Mouse (Mus musculus): Measurements from ENCODE around the gene Lrrc15. TPM values are rescaled to one million over a fixed set of nuclear protein-coding genes. Genes with fewer than 3 reads are reported as not detected.
A peak's percentile ranks its signal among the peaks of the same experiment; 100 is the strongest.

Lrrc15 gene
- polyA plus RNA-seq, 1 experiment from 2014 or later: 2.7 TPM

DNA sequence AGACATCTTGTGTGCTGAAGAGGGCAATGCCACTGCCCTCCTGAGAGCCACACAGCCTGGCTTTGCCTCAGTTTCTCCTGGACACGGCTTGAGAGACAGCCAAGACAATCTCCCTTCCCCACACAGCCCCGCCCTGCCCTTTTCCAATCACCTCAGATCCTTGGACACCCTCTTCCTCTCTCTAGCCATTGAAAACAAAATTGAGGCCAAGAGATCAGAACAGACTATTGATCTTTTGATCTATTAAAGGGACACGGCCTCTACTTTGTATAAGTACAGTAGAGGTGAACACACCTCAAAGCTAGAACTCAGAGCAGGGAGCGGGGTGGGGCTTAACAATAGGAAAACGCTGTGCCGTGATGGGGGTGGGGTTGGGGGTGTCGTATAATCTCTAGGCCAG, 24.6 kb downstream of the Lrrc15 start:
- Histone ChIP-seq H3K4me1 (ENCODE audit: control insufficient read depth, insufficient read depth, low read length) (no peaks in the 10 kb centered on the region), H3K9me3 (ENCODE audit: control insufficient read depth, low read length) (no peaks in the 10 kb centered on the region), H3K4me3 (ENCODE audit: low read depth, low read length) (no peak overlapping the region), H3K27ac (replicated peaks; ENCODE audit: low read depth, low read length) (no peak overlapping the region), H3K4me2 (ENCODE audit: low read depth, low read length) (no peak overlapping the region), H3K9ac (ENCODE audit: low read depth, low read length) (no peak overlapping the region), H3K27me3 (replicated peaks; ENCODE audit: control insufficient read depth, insufficient read depth, low read length) (no peaks in the 10 kb centered on the region), H3K36me3 (ENCODE audit: control insufficient read depth, insufficient read depth, low read length) (no peaks in the 10 kb centered on the region)
- 92% methylated on average over 7 of the region's 7 CpGs for WGBS
- no peak for ATAC-seq (ENCODE audit: low read depth)
- no peak for DNase-seq (ENCODE audit: low spot score)

DNA sequence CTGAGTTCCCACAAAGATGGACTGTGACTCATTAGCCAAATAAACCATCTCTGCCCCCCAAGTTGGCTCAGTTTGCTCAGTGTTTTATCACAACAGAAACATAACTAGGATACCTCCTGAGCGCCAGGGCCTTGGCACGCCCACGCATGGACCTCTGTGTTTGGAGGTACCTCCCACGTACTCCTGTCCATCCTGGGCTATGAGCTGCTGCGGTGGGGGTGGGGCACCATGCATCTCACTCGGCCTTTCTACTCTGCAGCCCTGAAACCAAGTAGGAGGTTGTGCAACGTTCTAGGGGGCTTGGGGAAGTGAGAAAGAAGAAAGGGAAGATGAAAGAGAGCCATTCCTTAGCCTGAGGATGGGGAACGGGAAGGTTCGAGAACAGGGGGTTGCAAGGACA, 25.3 kb downstream of the Lrrc15 start:
- 80% methylated on average over 9 of the region's 9 CpGs for WGBS
- H3K4me1 ChIP-seq (ENCODE audit: control insufficient read depth, insufficient read depth, low read length): no peaks in the 10 kb centered on the region
- H3K9ac ChIP-seq (ENCODE audit: low read depth, low read length): no peak overlapping the region
- H3K36me3 ChIP-seq (ENCODE audit: control insufficient read depth, insufficient read depth, low read length): no peaks in the 10 kb centered on the region
- DNase-seq (ENCODE audit: low spot score) (no peak), ATAC-seq (ENCODE audit: low read depth) (no peak)
- no peak overlapping the region for H3K4me2 ChIP-seq (ENCODE audit: low read depth, low read length)
- H3K27ac ChIP-seq (replicated peaks; ENCODE audit: low read depth, low read length): no peak overlapping the region
- H3K9me3 ChIP-seq (ENCODE audit: control insufficient read depth, low read length): no peaks in the 10 kb centered on the region
- H3K4me3 ChIP-seq (ENCODE audit: low read depth, low read length): no peak overlapping the region
- no peaks in the 10 kb centered on the region for H3K27me3 ChIP-seq (replicated peaks; ENCODE audit: control insufficient read depth, insufficient read depth, low read length)

DNA sequence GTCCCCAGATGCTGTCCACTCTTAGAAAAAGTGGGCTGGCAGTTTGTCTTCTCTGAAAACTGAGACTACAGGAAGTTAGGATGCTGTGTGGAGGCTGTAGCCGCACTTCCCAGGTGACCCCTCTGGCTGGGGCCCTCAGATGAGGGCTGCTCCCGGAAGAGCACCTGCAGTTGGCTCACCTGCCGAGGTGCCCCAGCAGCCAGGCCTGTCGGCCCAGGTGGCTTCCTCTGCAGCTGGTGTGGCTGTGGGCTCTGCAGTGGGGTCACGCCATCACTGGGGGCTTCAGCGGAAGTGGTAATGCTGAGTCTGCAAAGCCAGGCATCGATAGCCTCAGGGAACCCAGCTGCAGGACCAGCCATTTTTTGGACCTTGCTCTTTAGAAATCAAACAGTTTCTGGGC, 28.0 kb downstream of the Lrrc15 start:
- WGBS: 52% methylated on average over 7 of the region's 7 CpGs
- ATAC-seq (ENCODE audit: low read depth) (no peak), DNase-seq (ENCODE audit: low spot score) (no peak)
- H3K27me3 ChIP-seq (replicated peaks; ENCODE audit: control insufficient read depth, insufficient read depth, low read length): no peaks in the 10 kb centered on the region; the same call in 1 of the 2 replicates
- H3K27ac ChIP-seq (replicated peaks; ENCODE audit: low read depth, low read length): no peak overlapping the region
- no peak overlapping the region for H3K4me3 ChIP-seq (ENCODE audit: low read depth, low read length)
- no peaks in the 10 kb centered on the region for H3K36me3 ChIP-seq (ENCODE audit: control insufficient read depth, insufficient read depth, low read length)
- no peak overlapping the region for H3K9ac ChIP-seq (ENCODE audit: low read depth, low read length)
- H3K4me2 ChIP-seq (ENCODE audit: low read depth, low read length): no peak overlapping the region
- H3K4me1 ChIP-seq (ENCODE audit: control insufficient read depth, insufficient read depth, low read length): no peaks in the 10 kb centered on the region
- no peaks in the 10 kb centered on the region for H3K9me3 ChIP-seq (ENCODE audit: control insufficient read depth, low read length)

DNA sequence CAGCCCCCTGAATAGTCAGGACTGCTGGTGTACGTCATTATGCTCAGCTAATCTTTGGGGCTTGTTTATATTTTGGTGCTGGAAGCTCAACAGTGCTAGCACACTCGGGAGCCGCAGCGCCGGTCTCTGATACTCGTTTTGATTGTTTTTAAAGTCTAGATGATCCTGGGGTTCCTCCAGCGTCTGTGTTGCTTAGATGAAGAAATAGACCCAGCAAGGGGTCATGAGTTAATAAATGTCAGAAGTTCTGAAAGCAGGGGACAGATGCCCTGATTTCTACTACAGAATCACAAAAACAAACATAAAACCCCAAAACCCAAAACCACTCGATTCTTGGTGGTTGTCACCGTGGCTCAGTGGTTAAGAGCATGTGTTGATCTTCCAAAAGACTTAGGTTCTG, 29.2 kb downstream of the Lrrc15 start:
- Histone ChIP-seq H3K9ac (ENCODE audit: low read depth, low read length) (no peak overlapping the region), H3K4me1 (ENCODE audit: control insufficient read depth, insufficient read depth, low read length) (no peaks in the 10 kb centered on the region), H3K4me3 (ENCODE audit: low read depth, low read length) (no peak overlapping the region), H3K27ac (replicated peaks; ENCODE audit: low read depth, low read length) (no peak overlapping the region), H3K4me2 (ENCODE audit: low read depth, low read length) (no peak overlapping the region), H3K36me3 (ENCODE audit: control insufficient read depth, insufficient read depth, low read length) (no peaks in the 10 kb centered on the region), H3K9me3 (ENCODE audit: control insufficient read depth, low read length) (no peaks in the 10 kb centered on the region), H3K27me3 (replicated peaks; ENCODE audit: control insufficient read depth, insufficient read depth, low read length) (no peaks in the 10 kb centered on the region; the same call in 1 of the 2 replicates)
- DNase-seq (ENCODE audit: low spot score): no peak
- ATAC-seq (ENCODE audit: low read depth): no peak
- WGBS: 75% methylated on average over 9 of the region's 9 CpGs

DNA sequence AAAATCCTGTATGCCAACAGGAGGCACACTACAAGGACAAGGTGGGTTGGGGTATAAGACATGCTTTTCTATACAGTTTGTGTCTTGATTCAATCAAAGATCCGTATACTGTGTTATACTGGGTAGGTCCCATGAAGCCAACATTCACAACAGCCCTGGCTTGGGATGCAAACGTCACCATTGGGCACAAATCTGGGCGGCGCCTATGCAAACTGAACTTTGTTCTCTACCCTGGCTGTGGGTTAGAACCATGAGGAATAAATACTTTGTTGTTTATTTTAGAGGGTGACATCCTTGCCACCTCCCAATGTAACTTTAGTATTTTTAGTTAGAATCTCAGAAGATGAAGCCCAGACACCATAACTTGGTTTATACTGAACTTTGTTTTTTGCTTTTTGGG, 29.7 kb downstream of the Lrrc15 start:
- H3K4me1 ChIP-seq (ENCODE audit: control insufficient read depth, insufficient read depth, low read length): no peaks in the 10 kb centered on the region; the same call in 1 of the 2 replicates
- no peak overlapping the region for H3K9ac ChIP-seq (ENCODE audit: low read depth, low read length)
- no peak overlapping the region for H3K4me3 ChIP-seq (ENCODE audit: low read depth, low read length)
- H3K4me2 ChIP-seq (ENCODE audit: low read depth, low read length): no peak overlapping the region
- H3K9me3 ChIP-seq (ENCODE audit: control insufficient read depth, low read length): no peaks in the 10 kb centered on the region
- DNase-seq (ENCODE audit: low spot score) (no peak), ATAC-seq (ENCODE audit: low read depth) (no peak)
- no peaks in the 10 kb centered on the region; the same call in 1 of the 2 replicates for H3K27me3 ChIP-seq (replicated peaks; ENCODE audit: control insufficient read depth, insufficient read depth, low read length)
- H3K27ac ChIP-seq (replicated peaks; ENCODE audit: low read depth, low read length): no peak overlapping the region
- no peaks in the 10 kb centered on the region for H3K36me3 ChIP-seq (ENCODE audit: control insufficient read depth, insufficient read depth, low read length)
- 89% methylated on average over 4 of the region's 4 CpGs for WGBS

DNA sequence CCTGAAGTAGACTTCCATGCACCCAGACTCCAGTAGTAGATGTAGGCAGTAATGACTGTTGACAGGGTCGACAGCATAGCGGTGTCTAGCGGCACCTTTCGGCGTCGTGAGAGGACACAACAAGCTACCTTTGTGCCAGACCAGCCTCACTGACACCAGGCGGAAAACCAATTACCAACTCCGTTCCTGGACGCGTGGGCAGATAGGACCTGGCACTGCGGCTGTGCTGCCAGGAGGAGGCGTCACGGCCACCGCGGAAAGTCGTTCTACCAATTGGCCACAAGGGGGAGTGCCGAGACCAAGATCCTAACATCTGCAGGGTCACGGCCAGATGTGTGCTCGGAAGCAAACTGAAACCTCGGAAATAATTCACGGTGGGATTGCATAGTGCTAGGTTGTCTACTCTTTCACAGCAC, 31.0 kb downstream of the Lrrc15 start:
- Histone ChIP-seq H3K4me2 (ENCODE audit: low read depth, low read length) (peak overlapping the region; percentile 52), H3K4me3 (ENCODE audit: low read depth, low read length) (peak overlapping the region; percentile 21), H3K4me1 (ENCODE audit: control insufficient read depth, insufficient read depth, low read length) (no peaks in the 10 kb centered on the region; the same call in 1 of the 2 replicates), H3K9me3 (ENCODE audit: control insufficient read depth, low read length) (no peaks in the 10 kb centered on the region), H3K36me3 (ENCODE audit: control insufficient read depth, insufficient read depth, low read length) (no peaks in the 10 kb centered on the region), H3K9ac (ENCODE audit: low read depth, low read length) (peak overlapping the region; percentile 34), H3K27ac (replicated peaks; ENCODE audit: low read depth, low read length) (no peak overlapping the region), H3K27me3 (replicated peaks; ENCODE audit: control insufficient read depth, insufficient read depth, low read length) (no peaks in the 10 kb centered on the region; the same call in 1 of the 2 replicates)
- 0% methylated on average over 21 of the region's 21 CpGs for WGBS
- peak; percentile 87 for DNase-seq (ENCODE audit: low spot score)
- peak; percentile 69 for ATAC-seq (ENCODE audit: low read depth)

DNA sequence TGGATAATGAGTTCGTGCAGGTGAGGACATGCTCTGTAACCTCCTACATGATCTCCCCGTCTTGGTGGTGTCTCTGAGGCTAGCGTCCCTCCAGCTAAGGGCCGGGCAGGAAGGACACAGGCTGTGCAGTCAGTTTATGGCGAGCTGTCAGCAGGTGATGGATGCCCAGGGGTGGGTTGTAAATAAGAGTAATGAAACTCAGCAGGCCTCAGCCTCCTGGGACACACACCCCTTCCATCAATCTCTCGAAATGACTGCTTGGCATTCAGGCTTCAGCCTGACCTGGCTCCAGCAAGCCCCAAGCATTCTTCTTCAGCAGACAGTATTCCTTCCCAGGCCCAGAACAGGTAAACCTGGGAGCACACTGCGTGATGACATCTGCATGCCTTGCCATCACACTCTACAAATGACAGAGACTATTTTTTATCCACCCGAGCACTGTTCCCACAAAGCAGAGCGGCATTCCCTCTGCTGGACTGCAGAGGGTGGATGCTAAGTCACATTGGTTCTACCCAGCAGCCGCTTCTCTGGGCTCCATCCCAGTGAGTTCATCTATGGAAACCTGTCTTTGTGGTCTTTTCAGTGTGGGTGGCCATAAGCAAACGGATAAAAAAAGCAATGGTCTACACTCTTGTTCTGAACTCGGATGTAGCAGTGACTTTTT, 38.9 kb downstream of the Lrrc15 start:
- Histone ChIP-seq H3K4me2 (ENCODE audit: low read depth, low read length) (no peak overlapping the region), H3K9me3 (ENCODE audit: control insufficient read depth, low read length) (no peaks in the 10 kb centered on the region), H3K9ac (ENCODE audit: low read depth, low read length) (no peak overlapping the region), H3K36me3 (ENCODE audit: control insufficient read depth, insufficient read depth, low read length) (no peaks in the 10 kb centered on the region), H3K4me3 (ENCODE audit: low read depth, low read length) (no peak overlapping the region), H3K27ac (replicated peaks; ENCODE audit: low read depth, low read length) (no peak overlapping the region), H3K27me3 (replicated peaks; ENCODE audit: control insufficient read depth, insufficient read depth, low read length) (no peaks in the 10 kb centered on the region), H3K4me1 (ENCODE audit: control insufficient read depth, insufficient read depth, low read length) (peaks cover 8% of the 10 kb centered on the region; the same call in 1 of the 2 replicates)
- 72% methylated on average over 12 of the region's 12 CpGs for WGBS
- ATAC-seq (ENCODE audit: low read depth): no peak
- DNase-seq (ENCODE audit: low spot score): no peak

DNA sequence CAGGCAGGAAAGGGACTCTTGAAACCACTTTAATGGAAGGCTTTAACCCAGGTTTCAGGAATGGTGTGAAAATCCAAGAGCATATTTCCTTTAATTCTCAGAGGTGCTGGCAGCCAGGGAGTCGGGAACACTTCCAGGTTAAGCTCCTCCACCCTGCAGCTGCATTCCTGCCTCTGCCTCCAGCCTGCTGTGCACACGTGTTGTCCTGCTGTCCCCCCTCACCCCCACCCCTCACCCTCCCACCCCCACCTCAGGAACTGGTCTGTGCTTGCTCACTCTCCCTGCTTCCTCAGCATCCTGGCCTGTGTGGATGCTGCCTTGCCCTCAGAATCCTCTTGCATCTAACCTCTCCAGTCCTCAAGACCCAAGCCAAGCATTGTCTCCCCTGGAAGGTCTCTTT, 41.4 kb downstream of the Lrrc15 start:
- ATAC-seq (ENCODE audit: low read depth) (peak; percentile 45; the same call in 1 of the 2 replicates), DNase-seq (ENCODE audit: low spot score) (no peak)
- H3K9me3 ChIP-seq (ENCODE audit: control insufficient read depth, low read length): no peaks in the 10 kb centered on the region
- no peak overlapping the region for H3K27ac ChIP-seq (replicated peaks; ENCODE audit: low read depth, low read length)
- WGBS: 18% methylated on average over 2 of the region's 2 CpGs
- H3K9ac ChIP-seq (ENCODE audit: low read depth, low read length): no peak overlapping the region
- H3K4me2 ChIP-seq (ENCODE audit: low read depth, low read length): no peak overlapping the region
- H3K4me1 ChIP-seq (ENCODE audit: control insufficient read depth, insufficient read depth, low read length): peaks cover 13% of the 10 kb centered on the region; the same call in 1 of the 2 replicates
- H3K4me3 ChIP-seq (ENCODE audit: low read depth, low read length): no peak overlapping the region
- H3K27me3 ChIP-seq (replicated peaks; ENCODE audit: control insufficient read depth, insufficient read depth, low read length): no peaks in the 10 kb centered on the region
- H3K36me3 ChIP-seq (ENCODE audit: control insufficient read depth, insufficient read depth, low read length): no peaks in the 10 kb centered on the region

DNA sequence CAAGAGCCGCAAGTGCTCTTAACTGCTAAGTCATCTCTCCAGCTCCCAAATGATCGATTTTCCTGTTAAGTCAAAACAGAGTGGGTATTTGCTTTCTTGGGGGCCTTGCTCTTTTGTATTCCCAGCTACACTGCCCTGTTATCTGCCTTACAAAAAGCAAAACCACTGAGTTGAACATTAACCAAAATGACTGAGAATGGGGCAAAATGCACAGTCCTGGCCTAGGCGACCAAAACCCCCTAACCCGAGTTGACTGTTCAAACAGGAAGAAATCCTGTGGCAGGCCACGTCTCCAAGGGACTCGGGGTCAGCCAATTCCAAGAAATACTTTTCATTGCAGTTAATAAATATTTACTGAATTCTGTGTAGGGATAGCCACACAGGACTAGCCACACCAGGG, 44.3 kb downstream of the Lrrc15 start:
- no peak overlapping the region for H3K9ac ChIP-seq (ENCODE audit: low read depth, low read length)
- H3K36me3 ChIP-seq (ENCODE audit: control insufficient read depth, insufficient read depth, low read length): no peaks in the 10 kb centered on the region
- DNase-seq (ENCODE audit: low spot score): no peak
- ATAC-seq (ENCODE audit: low read depth): no peak
- H3K4me2 ChIP-seq (ENCODE audit: low read depth, low read length): no peak overlapping the region
- H3K9me3 ChIP-seq (ENCODE audit: control insufficient read depth, low read length): no peaks in the 10 kb centered on the region
- WGBS: 78% methylated on average over 6 of the region's 6 CpGs
- H3K4me1 ChIP-seq (ENCODE audit: control insufficient read depth, insufficient read depth, low read length): peaks cover 30% of the 10 kb centered on the region
- no peak overlapping the region for H3K27ac ChIP-seq (replicated peaks; ENCODE audit: low read depth, low read length)
- H3K27me3 ChIP-seq (replicated peaks; ENCODE audit: control insufficient read depth, insufficient read depth, low read length): no peaks in the 10 kb centered on the region
- H3K4me3 ChIP-seq (ENCODE audit: low read depth, low read length): no peak overlapping the region
